Mouse (Mus musculus) liver, embryonic 15.5 days (tissue): ENCODE data around the gene Olfr272. TPM values are rescaled to one million over a fixed set of nuclear protein-coding genes. Genes with fewer than 3 reads are reported as not detected.

Experiments
- ATAC-seq: fragments of 200-750 bp; cut with Nextera tagmentation; 2 replicates; pipeline ENCODE4 v1.8.0; 2017; ENCODE audit warnings: moderate number of reproducible peaks, mild to moderate bottlenecking, moderate library complexity; ENCODE audit not compliant: insufficient read depth
- H3K27ac ChIP-seq: fragments of 300-500 bp; sonication (generic); replicated peaks from 2 replicates; pipeline ENCODE4 v1.5.1; 2015; ENCODE audit warnings: mild to moderate bottlenecking, inconsistent platforms
- H3K27me3 ChIP-seq: fragments of 300-500 bp; sonication (generic); 2 replicates; pipeline ENCODE4 v1.6.1; 2015; ENCODE audit warnings: mild to moderate bottlenecking, inconsistent platforms
- H3K36me3 ChIP-seq: fragments of 300-500 bp; sonication (generic); replicated peaks from 2 replicates; pipeline ENCODE4 v1.6.1; 2015; ENCODE audit warnings: moderate library complexity, mild to moderate bottlenecking, inconsistent platforms
- H3K4me1 ChIP-seq: fragments of 300-500 bp; sonication (generic); replicated peaks from 2 replicates; pipeline ENCODE4 v1.6.1; 2015; ENCODE audit warnings: inconsistent platforms
- H3K4me2 ChIP-seq: fragments of 300-500 bp; sonication (generic); 2 replicates; pipeline ENCODE4 v1.6.1; 2015; ENCODE audit warnings: moderate library complexity, mild to moderate bottlenecking, inconsistent platforms
- H3K4me3 ChIP-seq: fragments of 300-500 bp; sonication (generic); replicated peaks from 2 replicates; pipeline ENCODE4 v1.5.1; 2015; ENCODE audit warnings: mild to moderate bottlenecking, inconsistent platforms
- H3K9ac ChIP-seq: fragments of 300-500 bp; sonication (generic); 2 replicates; pipeline ENCODE4 v1.6.1; 2015; ENCODE audit warnings: moderate library complexity, mild to moderate bottlenecking, inconsistent platforms
- H3K9me3 ChIP-seq: fragments of 300-500 bp; sonication (generic); replicated peaks from 2 replicates; pipeline ENCODE4 v1.6.1; 2016; ENCODE audit warnings: inconsistent platforms
- WGBS: fragments of 180-500 bp; shearing (Covaris S2); methylation state at CpG from one replicate; pipeline ENCODE4 v1.1.7; 2015; ENCODE audit warnings: mixed read lengths; ENCODE audit not compliant: insufficient replicate concordance; 5-methylcytosine and 5-hydroxymethylcytosine counted together
- polyA plus RNA-seq: library from polyadenylated mRNA; unstranded; fragments of >200 nt; fragmentation: Nextera tagmentation; extraction: Ambion mirVana; gene quantifications from 2 replicates; pipeline ENCODE4 v1.2.1, GENCODE M21; 2015

Olfr272 gene
- polyA plus RNA-seq = not detected in 2 replicates

DNA sequence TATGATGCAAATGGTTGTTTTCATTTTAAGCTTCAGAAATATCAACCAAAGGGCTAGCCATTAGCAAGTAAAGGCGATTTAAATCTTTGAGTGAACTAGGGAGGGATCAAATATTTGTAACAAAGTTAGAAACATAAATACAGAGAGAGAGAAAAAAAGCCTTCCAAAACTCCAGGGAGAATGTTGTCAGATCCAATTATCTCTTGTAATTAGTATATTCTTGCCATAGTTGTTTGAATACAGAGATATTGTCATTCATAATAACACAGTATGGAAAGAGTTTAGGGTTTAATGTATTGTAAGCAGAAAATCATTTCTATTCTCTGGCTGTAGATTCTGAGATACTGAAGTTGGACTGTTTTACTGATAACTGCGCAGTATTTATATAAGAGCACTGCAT is at the start of gene Olfr272:
Gene Olfr272, minus strand, starts transcription at position 101 of the 400 bp plus-strand sequence.
- peaks cover 5% of the 10 kb centered on the region; the same call in 1 of the 2 replicates for H3K4me1 ChIP-seq
- no peaks in the 10 kb centered on the region for H3K27me3 ChIP-seq
- no peak for ATAC-seq
- no peaks in the 10 kb centered on the region for H3K36me3 ChIP-seq
- 58% methylated on average over 2 of the region's 2 CpGs for WGBS
- H3K27ac ChIP-seq = no peak within 1 kb of the TSS
- H3K9me3 ChIP-seq = no peaks in the 10 kb centered on the region
- H3K9ac ChIP-seq = no peak within 1 kb of the TSS
- H3K4me2 ChIP-seq = no peak within 1 kb of the TSS
- H3K4me3 ChIP-seq = no peak within 1 kb of the TSS

- Histone ChIP-seq H3K4me2 (no peak within 1 kb of the TSS), H3K36me3 (no peaks in the 10 kb centered on the region), H3K27ac (no peak within 1 kb of the TSS), H3K4me3 (no peak within 1 kb of the TSS), H3K4me1 (no peaks in the 10 kb centered on the region), H3K27me3 (no peaks in the 10 kb centered on the region), H3K9ac (no peak within 1 kb of the TSS), H3K9me3 (no peaks in the 10 kb centered on the region)
- ATAC-seq = no peak
These were observed 45.3 kb upstream of the Olfr272 start, which contains the start of gene Olfr270 for GRCm38 (mm10) chr4:52964247-52964646. Olfr270 (plus strand) TSS chr4:52964547.

DNA sequence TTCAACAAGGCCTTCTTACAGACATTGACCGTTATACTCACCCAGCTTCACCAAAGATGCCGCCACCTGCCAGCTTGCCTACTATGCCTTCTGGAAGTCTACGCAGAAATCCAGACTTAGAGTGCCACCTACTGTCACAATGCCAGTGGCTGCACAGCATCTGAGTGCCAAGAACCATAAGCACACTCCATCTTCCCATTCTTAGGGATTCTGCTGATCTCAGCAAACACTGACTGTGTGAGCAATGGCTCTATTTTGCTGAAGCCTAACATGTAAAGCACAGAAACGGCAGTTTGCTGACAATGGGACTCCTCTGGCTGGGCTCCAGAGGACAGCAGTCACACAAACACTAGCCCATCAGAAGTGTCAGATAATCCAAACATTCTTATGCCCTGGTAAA is 39.7 kb upstream of the Olfr272 start:
- 39% methylated on average over 4 of the region's 4 CpGs for WGBS
- H3K4me2 ChIP-seq = no peak overlapping the region
- no peaks in the 10 kb centered on the region for H3K4me1 ChIP-seq
- no peak overlapping the region for H3K9ac ChIP-seq
- H3K9me3 ChIP-seq = no peaks in the 10 kb centered on the region
- H3K27ac ChIP-seq = no peak overlapping the region
- no peak overlapping the region for H3K4me3 ChIP-seq
- H3K27me3 ChIP-seq = no peaks in the 10 kb centered on the region
- ATAC-seq = no peak
- H3K36me3 ChIP-seq = no peaks in the 10 kb centered on the region

- H3K4me1 ChIP-seq = no peaks in the 10 kb centered on the region
- H3K36me3 ChIP-seq = no peaks in the 10 kb centered on the region
- H3K4me3 ChIP-seq = no peak overlapping the region
- 60% methylated on average over 2 of the region's 2 CpGs for WGBS
- no peak for ATAC-seq
- H3K9ac ChIP-seq = no peak overlapping the region
- no peak overlapping the region for H3K27ac ChIP-seq
- no peak overlapping the region for H3K4me2 ChIP-seq
- H3K27me3 ChIP-seq = no peaks in the 10 kb centered on the region
- no peaks in the 10 kb centered on the region for H3K9me3 ChIP-seq
These were observed 30.0 kb upstream of the Olfr272 start for GRCm38 (mm10) chr4:52949005-52949404.

DNA sequence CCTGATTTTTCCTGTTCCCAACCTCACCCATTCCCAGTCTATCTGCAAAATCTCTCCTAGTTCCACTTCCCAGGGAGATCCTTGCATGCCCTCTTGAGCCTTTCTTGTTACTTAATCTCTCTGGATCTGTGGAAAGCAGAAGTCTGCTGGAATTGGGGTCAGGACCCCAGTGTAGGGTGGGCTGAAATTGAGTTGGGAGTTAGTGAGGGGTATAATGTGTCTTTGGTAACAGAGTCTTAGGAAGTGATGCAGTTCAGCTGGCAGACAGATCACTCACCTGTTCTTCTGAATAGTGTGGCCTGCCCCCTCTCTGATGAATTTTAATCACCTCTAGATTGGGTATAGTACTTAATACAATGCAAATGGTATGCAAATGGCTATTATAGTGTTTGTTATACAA is 27.7 kb upstream of the Olfr272 start:
- no peak for ATAC-seq

DNA sequence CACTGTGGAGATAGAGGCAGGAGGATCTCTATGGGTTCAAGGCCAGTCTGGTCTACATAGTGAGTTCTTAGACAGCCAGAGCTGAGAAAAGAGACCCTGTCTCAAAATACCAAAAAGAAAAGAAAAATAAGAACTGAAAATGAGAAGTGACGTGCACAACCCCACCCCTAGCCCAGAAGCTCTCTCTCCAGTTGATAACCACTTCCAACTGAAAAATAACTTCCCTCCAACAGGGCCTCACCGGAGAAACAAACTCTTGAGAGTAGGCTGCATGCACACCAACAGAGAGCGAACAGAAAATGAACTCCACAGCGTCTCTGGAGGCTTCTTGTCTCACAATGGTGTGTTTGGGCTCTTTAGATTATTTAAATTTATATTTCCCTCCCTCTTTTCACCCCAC is 11.5 kb upstream of the Olfr272 start:
- H3K4me2 ChIP-seq = no peak overlapping the region
- no peak overlapping the region for H3K9ac ChIP-seq
- no peak overlapping the region for H3K4me3 ChIP-seq
- no peak for ATAC-seq
- no peaks in the 10 kb centered on the region for H3K27me3 ChIP-seq
- H3K36me3 ChIP-seq = no peaks in the 10 kb centered on the region
- 68% methylated on average over 4 of the region's 4 CpGs for whole genome bisulfite sequencing
- no peaks in the 10 kb centered on the region for H3K9me3 ChIP-seq
- no peak overlapping the region for H3K27ac ChIP-seq
- no peaks in the 10 kb centered on the region for H3K4me1 ChIP-seq

More for the DNA sequence above, 27.7 kb upstream of the Olfr272 start:
- Histone ChIP-seq H3K9ac (no peak overlapping the region), H3K9me3 (no peaks in the 10 kb centered on the region), H3K4me2 (no peak overlapping the region), H3K36me3 (no peaks in the 10 kb centered on the region), H3K27me3 (no peaks in the 10 kb centered on the region), H3K4me3 (no peak overlapping the region), H3K27ac (no peak overlapping the region), H3K4me1 (no peaks in the 10 kb centered on the region)

DNA sequence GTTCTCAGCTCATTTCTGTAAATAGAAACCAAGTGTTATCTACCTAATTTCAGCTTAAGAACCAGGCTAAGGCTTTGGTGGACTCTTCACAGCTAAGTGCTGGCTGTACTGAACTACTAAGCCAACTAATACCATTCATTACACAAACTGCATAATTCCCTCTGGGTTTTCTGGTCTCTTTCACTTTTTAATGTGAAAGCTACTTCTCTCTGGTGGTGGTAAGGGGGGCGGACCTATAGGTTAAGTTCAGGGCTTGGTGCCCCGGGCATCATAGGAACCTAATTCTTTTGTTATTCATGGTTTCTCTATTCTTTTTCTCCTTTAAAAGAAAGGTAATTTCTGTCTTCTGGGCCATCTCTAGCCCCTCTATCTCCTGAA is 1.7 kb downstream of the Olfr272 start:
- H3K4me1 ChIP-seq = peaks cover 5% of the 10 kb centered on the region; the same call in 1 of the 2 replicates
- H3K9ac ChIP-seq = no peak overlapping the region
- no peak overlapping the region for H3K27ac ChIP-seq
- H3K4me2 ChIP-seq = no peak overlapping the region
- 55% methylated on average over 2 of the region's 2 CpGs for WGBS
- no peaks in the 10 kb centered on the region for H3K9me3 ChIP-seq
- no peak overlapping the region for H3K4me3 ChIP-seq
- H3K27me3 ChIP-seq = no peaks in the 10 kb centered on the region
- ATAC-seq = no peak
- no peaks in the 10 kb centered on the region for H3K36me3 ChIP-seq

GRCm38 (mm10) chr4:52916659-52917310 is 2.2 kb downstream of the Olfr272 start:
- no peak overlapping the region for H3K4me3 ChIP-seq
- peak; percentile 18; the same call in 1 of the 2 replicates for ATAC-seq
- no peak overlapping the region for H3K4me2 ChIP-seq
- H3K9me3 ChIP-seq = no peaks in the 10 kb centered on the region
- no peak overlapping the region for H3K9ac ChIP-seq
- no peak overlapping the region for H3K27ac ChIP-seq
- H3K27me3 ChIP-seq = no peaks in the 10 kb centered on the region
- H3K36me3 ChIP-seq = no peaks in the 10 kb centered on the region
- 37% methylated on average over 6 of the region's 6 CpGs for WGBS
- peaks cover 5% of the 10 kb centered on the region; the same call in 1 of the 2 replicates for H3K4me1 ChIP-seq

- H3K4me2 ChIP-seq = no peak overlapping the region
- no peaks in the 10 kb centered on the region for H3K27me3 ChIP-seq
- ATAC-seq = no peak
- H3K9ac ChIP-seq = no peak overlapping the region
- H3K27ac ChIP-seq = no peak overlapping the region
- H3K9me3 ChIP-seq = no peaks in the 10 kb centered on the region
- no peaks in the 10 kb centered on the region for H3K36me3 ChIP-seq
- peaks cover 5% of the 10 kb centered on the region; the same call in 1 of the 2 replicates for H3K4me1 ChIP-seq
- 36% methylated on average over 3 of the region's 3 CpGs for WGBS
- H3K4me3 ChIP-seq = no peak overlapping the region
These were observed 6.6 kb downstream of the Olfr272 start for GRCm38 (mm10) chr4:52912409-52912808.

DNA sequence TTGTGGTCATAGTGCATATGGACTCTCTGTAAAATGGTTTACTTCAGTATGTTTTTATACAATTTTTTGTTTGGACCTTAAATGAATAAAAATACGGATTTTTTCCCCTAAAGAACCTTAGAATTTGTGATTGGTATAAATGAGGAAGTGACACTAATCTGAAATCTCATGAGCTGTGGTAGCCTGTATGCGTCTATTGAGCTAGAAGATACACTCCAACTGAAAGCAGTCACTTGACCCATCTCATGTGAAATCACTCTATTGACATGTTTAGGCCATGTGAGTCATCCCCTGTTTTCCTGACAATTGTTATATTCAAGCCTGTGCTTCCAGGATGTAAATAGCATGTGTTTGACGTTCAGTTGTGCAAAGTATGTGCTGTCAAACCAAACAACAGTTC is 9.4 kb downstream of the Olfr272 start:
- H3K4me3 ChIP-seq = no peak overlapping the region
- 33% methylated on average over 3 of the region's 3 CpGs for WGBS
- H3K27me3 ChIP-seq = no peaks in the 10 kb centered on the region
- no peak overlapping the region for H3K4me2 ChIP-seq
- no peak overlapping the region for H3K9ac ChIP-seq
- H3K36me3 ChIP-seq = no peaks in the 10 kb centered on the region
- H3K4me1 ChIP-seq = no peaks in the 10 kb centered on the region
- no peaks in the 10 kb centered on the region for H3K9me3 ChIP-seq
- no peak overlapping the region for H3K27ac ChIP-seq
- ATAC-seq = no peak

DNA sequence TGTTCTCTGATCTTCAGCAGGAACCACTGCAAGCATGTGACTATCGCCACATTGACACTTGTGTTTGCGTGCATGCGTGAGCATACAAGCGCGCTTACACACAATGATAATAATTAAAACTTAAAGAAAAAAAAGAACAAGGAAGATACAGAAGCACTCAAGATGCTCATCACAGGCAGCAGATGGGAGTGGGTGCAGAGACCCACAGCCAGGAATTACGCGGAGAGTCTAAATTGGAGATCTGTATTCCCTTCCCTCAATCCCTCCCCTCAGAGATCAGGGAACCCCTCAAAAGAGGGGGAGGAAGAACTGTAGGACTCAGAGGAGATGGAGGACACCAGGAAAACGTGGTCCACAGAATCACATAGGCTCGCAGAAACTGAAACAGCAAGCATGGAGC is 54.8 kb downstream of the Olfr272 start:
- no peak for ATAC-seq
- Histone ChIP-seq H3K36me3 (no peaks in the 10 kb centered on the region), H3K27ac (no peak overlapping the region), H3K4me2 (no peak overlapping the region), H3K4me3 (no peak overlapping the region), H3K9ac (no peak overlapping the region), H3K27me3 (no peaks in the 10 kb centered on the region), H3K9me3 (no peaks in the 10 kb centered on the region), H3K4me1 (no peaks in the 10 kb centered on the region)
- 73% methylated on average over 9 of the region's 9 CpGs for WGBS
